Mouse (Mus musculus) forebrain, embryonic 10.5 days (tissue): ENCODE results near the gene Gm9945. TPM values are rescaled to one million over a fixed set of nuclear protein-coding genes. Genes with fewer than 3 reads are reported as not detected.

ENCODE experiments used
- DNase-seq: peaks from one replicate; pipeline ENCODE4 v3.0.0-alpha.2; 2017; ENCODE audit warnings: low spot score; ENCODE audit errors: extremely low spot score
- H3K27ac ChIP-seq: fragments of 300-500 bp; sonication (generic); 2 replicates; pipeline ENCODE4 v1.5.1; 2016; ENCODE audit warnings: mild to moderate bottlenecking
- H3K27me3 ChIP-seq: fragments of 300-500 bp; sonication (generic); 2 replicates; pipeline ENCODE4 v1.6.1; 2016; ENCODE audit warnings: mild to moderate bottlenecking; ENCODE audit not compliant: poor library complexity, severe bottlenecking
- H3K36me3 ChIP-seq: fragments of 300-500 bp; sonication (generic); replicated peaks from 2 replicates; pipeline ENCODE4 v1.6.1; 2016; ENCODE audit warnings: mild to moderate bottlenecking, moderate library complexity
- H3K4me1 ChIP-seq: fragments of 300-500 bp; sonication (generic); 2 replicates; pipeline ENCODE4 v1.6.1; 2016
- H3K4me3 ChIP-seq: fragments of 300-500 bp; sonication (generic); 2 replicates; pipeline ENCODE4 v1.5.1; 2016; ENCODE audit warnings: mild to moderate bottlenecking, moderate library complexity
- H3K9me3 ChIP-seq: fragments of 300-500 bp; sonication (generic); 2 replicates; pipeline ENCODE4 v1.6.1; 2016; ENCODE audit warnings: mild to moderate bottlenecking, moderate library complexity
- WGBS: fragments of 180-500 bp; shearing (Covaris S2); methylation state at CpG from one replicate; pipeline ENCODE4 v1.1.7; 2016; 5-methylcytosine and 5-hydroxymethylcytosine counted together
- polyA plus RNA-seq: library from polyadenylated mRNA; unstranded; fragments of >200 nt; fragmentation: Nextera tagmentation; extraction: Ambion mirVana; gene quantifications from 2 replicates; pipeline ENCODE4 v1.2.1, GENCODE M21; 2016

The Gm9945 gene
- polyA plus RNA-seq, 1 experiment from 2014 or later, result not detected

- H3K4me1 ChIP-seq, result no peaks in the 10 kb centered on the region
- peaks cover 5% of the 10 kb centered on the region for H3K27me3 ChIP-seq
- H3K36me3 ChIP-seq, result no peaks in the 10 kb centered on the region
- no peaks in the 10 kb centered on the region for H3K9me3 ChIP-seq
- 65% methylated on average over 15 of the region's 15 CpGs for WGBS
- no peak overlapping the region for H3K4me3 ChIP-seq
- H3K27ac ChIP-seq, result no peak overlapping the region
- DNase-seq, result no peak
Measured at GRCm38 (mm10) chr11:53450070-53450705, 29.8 kb upstream of the Gm9945 start.

GRCm38 (mm10) chr11:53451361-53451760 lies 28.6 kb upstream of the Gm9945 start:
- no peaks in the 10 kb centered on the region for H3K36me3 ChIP-seq
- WGBS, result 78% methylated on average over 2 of the region's 2 CpGs
- no peak for DNase-seq
- peaks cover 17% of the 10 kb centered on the region for H3K27me3 ChIP-seq
- H3K4me1 ChIP-seq, result peaks cover 1% of the 10 kb centered on the region; the same call in 1 of the 2 replicates
- H3K4me3 ChIP-seq, result no peak overlapping the region
- no peaks in the 10 kb centered on the region for H3K9me3 ChIP-seq
- no peak overlapping the region for H3K27ac ChIP-seq

- no peak overlapping the region for H3K27ac ChIP-seq
- H3K4me3 ChIP-seq, result no peak overlapping the region
- peaks cover 11% of the 10 kb centered on the region for H3K4me1 ChIP-seq
- DNase-seq, result no peak
- H3K27me3 ChIP-seq, result peaks cover 27% of the 10 kb centered on the region
- 95% methylated on average over 9 of the region's 9 CpGs for WGBS
- no peaks in the 10 kb centered on the region for H3K9me3 ChIP-seq
- H3K36me3 ChIP-seq, result no peaks in the 10 kb centered on the region
Measured at GRCm38 (mm10) chr11:53452396-53452795, 27.6 kb upstream of the Gm9945 start.

- peaks cover 14% of the 10 kb centered on the region for H3K4me1 ChIP-seq
- no peaks in the 10 kb centered on the region for H3K9me3 ChIP-seq
Measured at GRCm38 (mm10) chr11:53453031-53453430, 26.9 kb upstream of the Gm9945 start.

GRCm38 (mm10) chr11:53456474-53457371 lies 23.2 kb upstream of the Gm9945 start, which contains the start of the genes Gm10447 and Shroom1:
TSS of gene Gm10447 (minus strand) at chr11:53457110.
TSS of gene Shroom1 (plus strand) at chr11:53457205.
- H3K27ac ChIP-seq, result peak within 1 kb of the TSS; percentile 75
- peaks cover 18% of the 10 kb centered on the region for H3K4me1 ChIP-seq
- 4% methylated on average over 42 of the region's 42 CpGs for WGBS
- DNase-seq, result peak; percentile 55
- peak within 1 kb of the TSS; percentile 60 for H3K4me3 ChIP-seq
- H3K27me3 ChIP-seq, result peaks cover 70% of the 10 kb centered on the region
- no peaks in the 10 kb centered on the region for H3K9me3 ChIP-seq
- no peaks in the 10 kb centered on the region for H3K36me3 ChIP-seq

More at GRCm38 (mm10) chr11:53453031-53453430, 26.9 kb upstream of the Gm9945 start:
- Histone ChIP-seq H3K36me3 (no peaks in the 10 kb centered on the region), H3K4me3 (no peak overlapping the region), H3K27ac (no peak overlapping the region), H3K27me3 (peaks cover 33% of the 10 kb centered on the region)
- 87% methylated on average over 5 of the region's 5 CpGs for WGBS
- no peak for DNase-seq

GRCm38 (mm10) chr11:53457372-53457954 lies 22.5 kb upstream of the Gm9945 start:
- 5% methylated on average over 29 of the region's 29 CpGs for WGBS
- peak overlapping the region; percentile 75 for H3K27ac ChIP-seq
- DNase-seq, result no peak

GRCm38 (mm10) chr11:53458996-53459395 lies 21.0 kb upstream of the Gm9945 start:
- H3K27ac ChIP-seq, result no peak overlapping the region
- no peaks in the 10 kb centered on the region for H3K9me3 ChIP-seq
- H3K4me1 ChIP-seq, result peaks cover 33% of the 10 kb centered on the region
- H3K4me3 ChIP-seq, result no peak overlapping the region
- no peak for DNase-seq
- H3K36me3 ChIP-seq, result no peaks in the 10 kb centered on the region
- WGBS, result 60% methylated on average over 3 of the region's 3 CpGs
- H3K27me3 ChIP-seq, result peaks cover 93% of the 10 kb centered on the region

More at GRCm38 (mm10) chr11:53457372-53457954, 22.5 kb upstream of the Gm9945 start:
- H3K27me3 ChIP-seq, result peaks cover 78% of the 10 kb centered on the region
- peaks cover 23% of the 10 kb centered on the region for H3K4me1 ChIP-seq
- peak overlapping the region; percentile 60 for H3K4me3 ChIP-seq
- H3K36me3 ChIP-seq, result no peaks in the 10 kb centered on the region
- no peaks in the 10 kb centered on the region for H3K9me3 ChIP-seq

GRCm38 (mm10) chr11:53460192-53460591 lies 19.8 kb upstream of the Gm9945 start:
- H3K27me3 ChIP-seq, result peaks cover 100% of the 10 kb centered on the region
- peaks cover 35% of the 10 kb centered on the region for H3K4me1 ChIP-seq
- 84% methylated on average over 3 of the region's 3 CpGs for WGBS
- no peak overlapping the region for H3K4me3 ChIP-seq
- no peaks in the 10 kb centered on the region for H3K36me3 ChIP-seq
- no peak overlapping the region for H3K27ac ChIP-seq
- peaks cover 8% of the 10 kb centered on the region; the same call in 1 of the 2 replicates for H3K9me3 ChIP-seq
- DNase-seq, result no peak

- no peak overlapping the region for H3K4me3 ChIP-seq
- peaks cover 100% of the 10 kb centered on the region for H3K27me3 ChIP-seq
- no peak overlapping the region for H3K27ac ChIP-seq
Measured at GRCm38 (mm10) chr11:53461727-53462126, 18.2 kb upstream of the Gm9945 start.

GRCm38 (mm10) chr11:53463551-53464424 lies 16.2 kb upstream of the Gm9945 start:
- H3K36me3 ChIP-seq, result no peaks in the 10 kb centered on the region
- H3K9me3 ChIP-seq, result peaks cover 8% of the 10 kb centered on the region; the same call in 1 of the 2 replicates
- WGBS, result 6% methylated on average over 55 of the region's 55 CpGs
- peak overlapping the region; percentile 58 for H3K4me3 ChIP-seq
- 0 out of 2 replicates have a peak overlapping the region, but pooled peaks have one; percentile 25 for H3K27ac ChIP-seq
- peak; percentile 55 for DNase-seq
- H3K27me3 ChIP-seq, result peaks cover 100% of the 10 kb centered on the region
- peaks cover 33% of the 10 kb centered on the region for H3K4me1 ChIP-seq

More at GRCm38 (mm10) chr11:53461727-53462126, 18.2 kb upstream of the Gm9945 start:
- Histone ChIP-seq H3K4me1 (peaks cover 38% of the 10 kb centered on the region), H3K36me3 (no peaks in the 10 kb centered on the region), H3K9me3 (peaks cover 8% of the 10 kb centered on the region; the same call in 1 of the 2 replicates)
- DNase-seq, result no peak
- WGBS, result 25% methylated on average over 5 of the region's 5 CpGs

GRCm38 (mm10) chr11:53466231-53466971 lies 13.6 kb upstream of the Gm9945 start:
- Histone ChIP-seq H3K4me1 (peaks cover 55% of the 10 kb centered on the region), H3K9me3 (peaks cover 8% of the 10 kb centered on the region; the same call in 1 of the 2 replicates), H3K36me3 (no peaks in the 10 kb centered on the region), H3K4me3 (peak overlapping the region; percentile 39), H3K27ac (peak overlapping the region; percentile 58), H3K27me3 (peaks cover 100% of the 10 kb centered on the region)
- peak; percentile 83 for DNase-seq
- WGBS, result 6% methylated on average over 40 of the region's 40 CpGs
